Mouse (Mus musculus) urinary bladder, adult 2 months (tissue): Measurements from ENCODE around the gene Klhdc7a. TPM values are rescaled to one million over a fixed set of nuclear protein-coding genes. Genes with fewer than 3 reads are reported as not detected.
"Not testable (repeated sequence)": the region's sequence is repeated elsewhere in the genome, so short reads cannot be mapped to it uniquely, and the experiment has no call there.

Experiments
- DNase-seq: peaks from one replicate; pipeline ENCODE4 v3.0.0; 2022; ENCODE audit warnings: low spot score
- polyA plus RNA-seq: library from polyadenylated mRNA; depleted of rRNA; stranded (reverse); fragments of >200 nt; gene quantifications from 2 replicates; pipeline ENCODE4 v1.2.3, GENCODE M21; 2012; rRNA removed

Gene Klhdc7a
- polyA plus RNA-seq, result 20.1 and 22.3 TPM in 2 replicates

- no peak for DNase-seq
Measured at GRCm38 (mm10) chr4:139967922-139968321, at the start of gene Klhdc7a. TSS of gene Klhdc7a (minus strand) at chr4:139968026.

DNA sequence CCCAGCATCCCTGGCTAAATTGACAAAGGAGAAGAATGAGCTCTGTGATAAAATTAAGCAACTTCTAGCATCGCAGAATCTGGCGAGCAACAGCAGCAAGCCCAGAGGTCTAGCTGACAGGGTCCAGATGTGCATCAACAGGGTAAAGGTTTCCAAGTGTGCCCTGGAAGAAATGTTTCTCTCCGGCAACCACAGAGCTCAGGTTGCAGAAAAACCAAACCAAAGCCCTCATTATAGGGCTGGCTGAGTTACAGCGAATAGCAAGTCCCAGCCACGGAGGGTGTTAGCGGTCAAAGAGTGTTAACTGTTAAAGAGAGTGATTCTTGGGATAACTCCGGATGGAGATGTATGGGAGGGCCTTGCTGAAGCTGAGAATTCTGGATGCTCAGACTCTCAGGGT, 48.1 kb upstream of the Klhdc7a start:
- DNase-seq, result no peak

DNA sequence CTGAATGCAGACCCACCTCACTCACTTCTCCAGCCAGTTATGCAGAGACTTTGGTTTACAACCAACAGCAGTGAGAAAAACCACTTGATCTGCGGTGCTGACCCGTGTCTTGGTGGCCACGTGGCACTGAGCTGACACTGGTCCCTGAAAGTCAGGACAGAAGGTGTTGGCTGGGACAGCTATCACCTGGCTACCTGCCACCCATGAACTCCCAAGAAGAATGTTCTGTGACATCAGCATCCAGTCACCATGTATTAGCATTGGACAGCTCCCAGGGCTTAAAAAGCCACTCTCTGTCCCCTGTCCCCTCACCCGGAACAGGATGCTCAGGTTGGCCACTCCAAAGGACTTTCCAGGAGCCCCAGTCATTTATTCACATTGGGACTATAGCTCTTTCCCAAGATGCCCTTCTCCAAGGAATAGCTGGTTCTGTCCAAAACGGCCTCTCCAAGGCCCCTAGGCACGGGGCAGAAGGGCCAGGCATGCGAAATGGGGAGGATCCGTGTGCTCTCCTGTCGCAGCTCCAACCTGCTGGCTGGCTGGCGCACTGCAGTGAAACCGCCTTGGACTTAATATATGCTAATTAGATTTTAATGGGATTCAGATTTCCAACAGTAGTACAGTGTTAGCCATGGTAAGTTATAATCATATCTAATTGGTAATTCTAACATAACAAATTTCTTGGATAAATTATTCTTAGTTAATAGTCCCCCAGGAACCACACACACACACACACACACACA, 43.1 kb upstream of the Klhdc7a start:
- DNase-seq, result no peak

GRCm38 (mm10) chr4:140004932-140005331, 37.1 kb upstream of the Klhdc7a start:
- no peak for DNase-seq

- DNase-seq, result no peak
Measured at GRCm38 (mm10) chr4:140004170-140004569, 36.3 kb upstream of the Klhdc7a start.

DNA sequence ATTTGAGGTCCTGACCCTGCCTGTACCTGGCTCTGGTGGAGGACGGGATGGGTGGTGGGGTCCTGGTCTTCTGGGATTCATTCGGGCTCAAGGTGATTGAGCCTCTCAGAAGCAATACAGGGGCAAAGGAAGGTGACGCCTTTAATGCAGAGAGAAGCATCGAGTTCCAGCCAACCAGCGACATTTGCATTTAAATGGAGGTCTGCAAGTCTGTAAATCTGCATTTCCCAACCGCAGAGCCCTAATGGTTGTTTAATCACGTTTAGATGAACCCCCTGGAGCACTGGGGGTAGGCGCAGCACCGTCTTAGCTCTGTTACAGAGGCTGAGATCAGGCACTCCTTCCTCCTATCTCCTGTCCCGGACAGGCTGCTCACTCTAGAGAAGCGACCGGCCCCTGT, 34.2 kb upstream of the Klhdc7a start:
- DNase-seq, result no peak

GRCm38 (mm10) chr4:140000911-140001310, 33.1 kb upstream of the Klhdc7a start:
- no peak for DNase-seq

GRCm38 (mm10) chr4:139999033-139999432, 31.2 kb upstream of the Klhdc7a start:
- DNase-seq, result no peak

DNA sequence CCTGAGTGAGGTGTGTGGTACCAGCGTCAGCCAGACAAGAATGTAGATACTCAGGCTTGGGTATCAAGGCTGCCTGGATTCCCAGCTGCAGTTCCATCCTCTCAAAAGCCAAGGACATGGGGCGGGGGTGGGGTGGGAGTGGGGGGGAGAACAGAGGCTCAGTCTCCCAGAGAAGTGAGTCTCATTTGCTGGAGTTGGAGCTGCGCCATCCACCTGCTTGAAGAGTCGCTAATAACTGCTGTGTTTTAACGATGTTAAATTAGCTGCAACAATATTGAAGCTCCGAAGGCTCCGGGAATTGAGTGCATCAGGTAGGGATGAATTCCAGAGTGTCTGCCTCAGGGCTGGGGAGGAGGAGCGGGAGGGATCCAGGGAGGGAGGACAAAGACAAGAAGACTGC, 27.8 kb upstream of the Klhdc7a start:
- no peak for DNase-seq

- no peak for DNase-seq
Measured at GRCm38 (mm10) chr4:139993111-139993755, 25.4 kb upstream of the Klhdc7a start.

DNA sequence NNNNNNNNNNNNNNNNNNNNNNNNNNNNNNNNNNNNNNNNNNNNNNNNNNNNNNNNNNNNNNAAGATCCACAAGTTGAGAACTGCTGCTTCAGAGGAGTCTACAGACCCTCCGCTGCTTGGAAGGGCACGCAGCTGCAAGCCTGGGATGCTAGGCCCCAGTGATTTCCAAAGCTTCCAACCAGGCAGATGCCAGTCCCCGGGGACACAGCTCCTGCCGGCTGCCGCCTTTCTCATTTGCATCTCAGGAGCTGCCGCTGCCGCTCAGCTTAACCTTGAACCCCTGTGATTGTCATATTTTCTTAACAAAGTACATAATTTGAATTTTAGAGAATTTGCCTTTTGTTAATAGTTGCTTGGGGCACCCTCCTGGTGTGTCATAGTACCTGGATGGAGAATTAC, 19.1 kb upstream of the Klhdc7a start:
- DNase-seq, result no peak

DNA sequence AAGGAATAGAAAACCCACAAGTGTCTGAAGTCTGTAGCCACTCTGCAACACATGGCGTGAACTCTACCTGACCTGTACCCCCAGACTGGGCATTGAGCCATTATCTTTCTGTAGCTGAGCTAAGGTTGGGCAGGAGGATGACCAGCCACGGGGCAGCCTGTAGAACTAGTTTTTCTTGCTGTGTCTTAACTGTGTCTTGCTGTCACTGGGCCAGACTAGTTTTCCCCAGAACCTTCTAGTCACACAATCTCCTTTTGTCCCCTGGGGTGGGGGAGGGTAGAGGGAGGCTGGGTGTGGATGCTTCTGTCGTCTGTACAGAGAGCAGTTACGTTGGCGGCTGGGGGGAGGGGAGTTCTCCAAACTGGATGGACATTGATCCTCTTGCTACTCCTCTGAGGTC, 10.9 kb upstream of the Klhdc7a start:
- no peak for DNase-seq

DNA sequence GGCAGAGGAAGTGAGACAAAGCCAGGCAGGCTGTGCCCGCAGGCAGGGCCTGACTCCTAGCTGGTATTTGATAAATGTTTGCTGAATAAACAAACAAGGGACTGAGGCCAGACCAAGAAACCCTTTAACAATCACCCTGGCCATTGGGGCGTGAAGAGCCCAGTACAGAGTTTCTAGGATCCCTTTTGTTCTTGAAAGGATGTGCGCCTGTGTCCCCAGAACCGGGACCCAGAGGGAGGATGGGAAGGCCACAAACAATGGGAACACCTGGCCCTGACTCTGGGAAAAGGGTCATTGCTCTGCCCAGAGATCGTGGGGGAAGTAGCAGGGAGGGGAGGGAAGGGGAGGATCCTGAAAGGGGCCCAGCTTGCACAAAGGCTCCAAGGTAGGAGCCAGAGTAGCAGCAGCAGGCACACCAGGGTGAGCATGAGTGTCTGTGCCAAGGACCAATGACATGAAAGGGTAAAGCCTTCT, 9.5 kb upstream of the Klhdc7a start:
- DNase-seq, result no peak

GRCm38 (mm10) chr4:139974506-139974905, 6.7 kb upstream of the Klhdc7a start:
- DNase-seq, result no peak

- peak; percentile 51 for DNase-seq
Measured at GRCm38 (mm10) chr4:139967475-139967891, 343 bp downstream of the Klhdc7a start.

DNA sequence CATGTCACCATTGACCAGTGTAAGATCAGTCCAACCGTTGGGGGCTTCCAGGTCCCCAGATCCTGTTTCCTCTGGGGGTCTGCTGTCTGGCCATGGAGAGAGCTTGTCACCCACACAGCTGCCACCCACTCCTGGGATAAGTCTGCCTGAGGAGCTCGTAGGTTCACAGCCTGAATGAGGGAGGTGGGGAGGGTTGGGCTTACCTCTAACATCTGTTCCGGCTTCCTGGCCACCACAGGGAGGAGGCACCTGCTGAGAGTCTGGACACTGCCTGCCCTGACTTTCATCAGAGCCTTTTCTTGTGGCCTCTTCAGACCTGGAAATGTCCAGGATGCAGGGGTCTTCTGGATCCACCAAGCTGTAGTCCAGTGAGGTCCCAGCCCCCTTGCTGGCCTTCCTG, 845 bp downstream of the Klhdc7a start:
- peak; percentile 51 for DNase-seq

DNA sequence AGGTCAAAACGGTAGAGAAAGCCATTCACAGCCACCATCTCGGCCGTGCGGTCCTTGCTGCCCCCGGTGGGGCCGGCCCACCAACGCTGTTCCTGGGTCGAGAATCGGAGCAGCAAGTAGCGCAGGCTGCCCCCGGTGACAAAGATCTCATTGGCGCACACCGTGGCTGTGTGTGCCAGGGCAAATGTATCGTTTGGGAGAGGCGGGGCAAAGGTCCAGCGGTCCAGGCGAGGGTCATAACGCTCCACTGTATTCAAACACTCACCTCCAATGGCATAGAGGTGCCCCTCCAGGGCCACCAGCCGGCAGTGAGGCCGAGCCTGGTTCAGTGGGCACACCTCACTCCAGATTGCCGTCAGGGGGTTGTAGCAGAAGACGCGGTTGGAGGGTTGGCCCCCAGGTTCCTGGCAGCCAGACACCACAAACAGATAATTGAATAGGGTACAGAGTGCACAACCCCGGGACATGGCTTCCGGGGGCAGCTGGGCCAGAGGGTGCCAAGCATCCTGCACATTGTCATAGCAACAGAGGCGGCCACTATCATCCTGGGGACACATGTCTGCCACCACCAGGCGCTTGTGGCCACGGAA, 2.1 kb downstream of the Klhdc7a start:
- no peak for DNase-seq

- DNase-seq, result no peak
Measured at GRCm38 (mm10) chr4:139964406-139964805, 3.4 kb downstream of the Klhdc7a start.

DNA sequence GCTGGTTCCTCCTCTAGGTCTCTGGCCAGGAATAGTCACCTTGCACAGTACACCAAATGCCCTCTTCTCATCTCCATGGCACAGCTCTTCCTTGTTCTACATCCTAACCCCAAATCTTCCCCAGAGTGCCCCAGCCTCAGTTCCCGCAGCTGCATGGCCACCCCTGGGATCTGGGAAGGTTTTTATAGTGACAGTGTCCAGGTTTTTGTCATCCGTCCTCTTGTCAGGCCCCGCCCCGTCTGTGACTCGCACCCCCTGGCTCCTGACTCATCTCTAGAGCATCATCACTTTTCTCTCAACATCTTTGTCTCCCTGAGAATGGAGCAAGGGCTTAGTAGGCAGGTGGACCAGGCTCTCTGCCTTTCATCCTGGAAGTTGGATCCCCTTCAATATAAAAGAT, 3.9 kb downstream of the Klhdc7a start:
- no peak for DNase-seq

DNA sequence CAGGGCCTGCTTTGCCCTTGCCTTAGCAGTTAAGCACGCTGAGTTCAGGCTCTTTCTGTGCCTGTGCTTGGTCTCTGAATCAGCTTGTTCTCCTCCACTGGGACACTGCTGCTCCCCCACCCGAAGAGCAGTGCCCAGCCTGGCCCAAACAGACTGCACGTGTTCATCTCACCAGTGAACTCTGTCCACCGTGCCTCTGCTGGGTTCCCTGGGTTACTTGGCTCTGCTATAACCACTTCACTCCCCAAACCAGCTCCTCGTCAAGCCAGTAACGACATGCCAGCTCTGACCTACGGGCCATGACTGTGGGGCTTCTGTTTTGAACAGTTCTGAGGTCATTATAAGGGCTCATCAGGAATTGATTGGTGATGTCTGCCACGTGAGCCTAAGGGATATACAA, 4.8 kb downstream of the Klhdc7a start:
- peak; percentile 45 for DNase-seq

GRCm38 (mm10) chr4:139961816-139962215, 6.0 kb downstream of the Klhdc7a start:
- DNase-seq, result no peak

GRCm38 (mm10) chr4:139961329-139961728, 6.5 kb downstream of the Klhdc7a start:
- not testable (repeated sequence) for DNase-seq

GRCm38 (mm10) chr4:139960724-139961315, 7.0 kb downstream of the Klhdc7a start:
- no peak for DNase-seq
